Mouse (Mus musculus) heart, postnatal 0 days (tissue): ENCODE measurements at regions not wholly inside any gene's neighbourhood (a gene's known extent, or its start where the extent isn't known, plus 50 kb on each side); places are given as distances from the start of the nearest gene placed in this dataset.
A peak's percentile ranks its signal among the peaks of the same experiment; 100 is the strongest.

ENCODE experiments used
- CTCF ChIP-seq: IDR thresholded peaks from 2 replicates; pipeline ENCODE4 v1.5.1; 2016; ENCODE audit warnings: antibody characterized with exemption, control low read depth, low read depth
- EP300 ChIP-seq: IDR thresholded peaks from 2 replicates; pipeline ENCODE4 v1.6.1; 2016; ENCODE audit warnings: antibody characterized with exemption, low read depth

- TF ChIP-seq CTCF = 0 out of 2 replicates have a peak, but pooled peaks have one; percentile 11
- no peak for TF ChIP-seq EP300
Measured at GRCm38 (mm10) chr4:131107127-131107857, 163.1 kb downstream of the Matn1 start.
